Mouse (Mus musculus) heart, adult 2 months (tissue): Measurements from ENCODE around the gene Btf3. TPM values are rescaled to one million over a fixed set of nuclear protein-coding genes. Genes with fewer than 3 reads are reported as not detected.

ENCODE experiments used
- DNase-seq, 2 experiments: peaks; one replicate each; pipeline ENCODE4 v3.0.0; 2021
- H3K27ac ChIP-seq: fragments of 200-600 bp; 2 replicates; pipeline ENCODE4 v1.8.1; 2022
- H3K27me3 ChIP-seq: fragments of 200-500 bp; 2 replicates; pipeline ENCODE4 v1.6.1; 2012; ENCODE audit warnings: mild to moderate bottlenecking, low read length, inconsistent platforms, mixed read lengths; ENCODE audit not compliant: control insufficient read depth, insufficient read depth
- H3K36me3 ChIP-seq: fragments of 200-500 bp; 2 replicates; pipeline ENCODE4 v1.6.1; 2012; ENCODE audit warnings: low read length, inconsistent platforms; ENCODE audit not compliant: control insufficient read depth, insufficient read depth
- H3K4me1 ChIP-seq: fragments of 200-500 bp; 2 replicates; pipeline ENCODE4 v1.6.1; 2011; ENCODE audit warnings: low read length; ENCODE audit not compliant: control insufficient read depth, insufficient read depth
- H3K4me3 ChIP-seq: fragments of 200-600 bp; 2 replicates; pipeline ENCODE4 v1.8.1; 2022
- H3K79me2 ChIP-seq: fragments of 200-500 bp; replicated peaks from 2 replicates; pipeline ENCODE4 v1.6.1; 2012; ENCODE audit warnings: mild to moderate bottlenecking, inconsistent platforms, low read length, moderate library complexity, mixed read lengths; ENCODE audit not compliant: control insufficient read depth, insufficient read depth
- H3K9ac ChIP-seq: fragments of 200-500 bp; 2 replicates; pipeline ENCODE4 v1.6.1; 2012; ENCODE audit warnings: low read depth, mild to moderate bottlenecking, control low read depth, inconsistent platforms, low read length, mixed read lengths
- CTCF ChIP-seq: fragments of 200-600 bp; IDR thresholded peaks from 2 replicates; pipeline ENCODE4 v1.8.1; 2022; ENCODE audit warnings: antibody characterized with exemption, mild to moderate bottlenecking, moderate library complexity
- EP300 ChIP-seq: fragments of 200-500 bp; IDR thresholded peaks from 2 replicates; pipeline ENCODE4 v1.6.1; 2011; ENCODE audit warnings: low read depth, low read length, control low read depth; ENCODE audit not compliant: insufficient read depth
- POLR2A ChIP-seq: fragments of 200-500 bp; IDR thresholded peaks from 2 replicates; pipeline ENCODE4 v1.6.1; 2011; ENCODE audit warnings: mild to moderate bottlenecking, low read depth, low read length, control low read depth; ENCODE audit not compliant: insufficient read depth
- WGBS: fragments of 180-500 bp; shearing (Covaris S2); methylation state at CpG from one replicate; pipeline ENCODE4 v1.1.7; 2018; 5-methylcytosine and 5-hydroxymethylcytosine counted together
- intact Hi-C: fragments of 180-260 bp; cut with DNase I; formaldehyde crosslinking; loops from one replicate; pipeline ENCODE4 v1.15.1; 2025
- polyA plus RNA-seq: library from polyadenylated mRNA; depleted of rRNA; stranded (reverse); fragments of >200 nt; gene quantifications from 2 replicates; pipeline ENCODE4 v1.2.3, GENCODE M21; 2012
- total RNA-seq, 2 experiments: library from RNA; stranded (reverse); gene quantifications; 2 replicates each; pipeline ENCODE4 v1.2.3; 2021

Btf3 gene
- total and polyA plus RNA-seq, 3 experiments, result 88.2 to 218 (median 193) TPM

DNA sequence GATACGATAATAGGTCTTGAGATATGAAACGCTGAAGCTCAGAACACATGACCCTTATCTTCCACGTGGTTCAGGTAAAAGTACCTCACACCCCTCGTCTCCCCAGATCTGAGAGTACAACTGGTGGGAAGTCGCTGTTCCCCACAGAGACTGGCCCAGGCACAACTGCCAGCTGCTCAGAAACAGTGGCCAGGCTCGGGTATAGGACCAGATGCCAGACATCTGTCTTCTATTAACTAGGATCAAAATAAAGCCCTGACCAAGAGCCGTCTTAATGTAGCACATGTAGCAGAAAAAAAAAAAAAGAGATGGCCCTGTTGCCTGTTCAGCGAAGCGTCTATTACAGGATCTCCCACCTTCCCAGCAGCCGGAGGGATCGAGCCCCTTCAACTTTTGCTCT is 8.2 kb upstream of the Btf3 start:
- intact Hi-C loops, result no loop called here
- Histone ChIP-seq H3K27ac (no peak overlapping the region), H3K9ac (no peak overlapping the region), H3K36me3 (no peaks in the 10 kb centered on the region), H3K4me3 (no peak overlapping the region), H3K79me2 (no peaks in the 10 kb centered on the region), H3K27me3 (no peaks in the 10 kb centered on the region), H3K4me1 (no peaks in the 10 kb centered on the region)
- TF ChIP-seq CTCF (no peak), POLR2A (no peak), EP300 (no peak)
- DNase-seq, result no peak
- WGBS, result 81% methylated on average over 11 of the region's 11 CpGs

DNA sequence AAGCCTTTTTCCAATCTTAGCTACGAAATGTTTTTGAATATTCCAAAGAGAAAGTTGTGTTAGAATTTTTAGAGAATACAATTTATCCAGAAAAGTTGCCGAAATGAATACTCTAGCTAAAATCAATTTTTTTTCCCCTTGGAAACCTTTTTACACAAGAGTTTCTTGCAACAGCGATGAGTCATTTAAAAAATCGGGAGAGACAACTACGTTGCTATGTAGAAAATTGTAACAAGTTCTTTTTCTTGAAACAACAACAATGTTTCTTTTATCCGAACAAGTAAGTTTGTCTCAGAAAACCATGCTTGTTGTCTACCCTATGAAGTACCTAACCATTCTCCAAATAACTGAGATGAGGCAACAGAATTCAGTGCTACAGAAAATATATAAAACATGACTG is 1.1 kb upstream of the Btf3 start:
- 86% methylated on average over 6 of the region's 6 CpGs for WGBS
- intact Hi-C loops, result loop anchor here (5.0 kb wide), 1 partner anchor 56 kb away; the partner anchor contains the start of genes Ankra2 and Utp15
- Histone ChIP-seq H3K4me1 (peaks cover 1% of the 10 kb centered on the region), H3K4me3 (no peak overlapping the region), H3K27ac (no peak overlapping the region), H3K79me2 (peaks cover 5% of the 10 kb centered on the region; the same call in 1 of the 2 replicates), H3K9ac (no peak overlapping the region), H3K27me3 (no peaks in the 10 kb centered on the region), H3K36me3 (peaks cover 17% of the 10 kb centered on the region)
- TF ChIP-seq EP300, result no peak
- no peak for DNase-seq

DNA sequence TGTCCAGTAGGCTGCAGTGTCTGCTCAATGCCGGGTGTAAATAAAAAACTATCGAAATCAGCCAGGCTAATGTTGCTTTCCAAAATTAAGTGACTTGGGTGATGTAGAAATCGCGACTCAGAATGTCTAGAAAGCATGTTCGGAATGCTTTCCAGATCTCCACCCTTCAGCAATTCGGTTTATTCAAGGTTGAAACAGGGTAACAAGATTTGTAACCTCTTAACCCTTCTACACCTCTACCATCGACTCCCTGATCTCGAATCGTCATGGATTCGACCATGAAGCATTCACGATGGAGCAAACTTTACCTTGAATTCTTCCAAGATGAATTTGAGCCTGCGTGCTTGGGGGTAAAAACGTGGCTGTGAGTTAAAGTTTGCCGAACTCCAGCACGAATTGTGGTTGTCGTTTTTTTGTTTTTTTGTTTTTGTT is 456 bp upstream of the Btf3 start:
- Histone ChIP-seq H3K27me3 (no peaks in the 10 kb centered on the region), H3K36me3 (peaks cover 20% of the 10 kb centered on the region), H3K4me1 (peaks cover 1% of the 10 kb centered on the region), H3K79me2 (peaks cover 5% of the 10 kb centered on the region; the same call in 1 of the 2 replicates), H3K4me3 (peak overlapping the region; percentile 87), H3K9ac (peak overlapping the region; percentile 84), H3K27ac (peak overlapping the region; percentile 89)
- TF ChIP-seq CTCF (no peak), POLR2A (no peak)
- WGBS, result 2% methylated on average over 16 of the region's 16 CpGs
- no peak for DNase-seq
- intact Hi-C loops, result loop anchor here (5.0 kb wide), 1 partner anchor 55 kb away; the partner anchor contains the start of genes Ankra2 and Utp15

DNA sequence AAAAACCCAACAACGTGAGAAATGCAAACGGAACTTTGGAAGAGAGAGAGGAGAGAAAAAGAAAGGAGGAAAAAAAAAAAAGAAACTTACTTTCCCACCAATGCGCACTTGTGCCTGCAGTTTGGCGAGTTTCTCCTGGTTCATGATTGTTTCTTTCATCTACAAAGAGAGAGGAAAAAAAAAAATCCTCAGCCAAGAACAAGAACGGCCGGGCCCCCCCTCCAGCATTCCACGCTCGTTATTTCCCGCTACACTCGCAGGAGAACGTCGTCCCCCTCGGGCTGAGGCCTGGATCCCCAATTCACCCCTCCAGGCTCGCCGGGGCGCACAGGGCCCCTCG is 696 bp downstream of the Btf3 start:
- H3K36me3 ChIP-seq, result peaks cover 29% of the 10 kb centered on the region
- peaks cover 1% of the 10 kb centered on the region for H3K4me1 ChIP-seq
- no peak for DNase-seq
- H3K9ac ChIP-seq, result peak overlapping the region; percentile 84
- peaks cover 5% of the 10 kb centered on the region; the same call in 1 of the 2 replicates for H3K79me2 ChIP-seq
- TF ChIP-seq CTCF (no peak), EP300 (no peak), POLR2A (no peak)
- H3K4me3 ChIP-seq, result peak overlapping the region; percentile 87
- H3K27ac ChIP-seq, result peak overlapping the region; percentile 89
- intact Hi-C loops, result loop anchor here (5.0 kb wide), 1 partner anchor 54 kb away; the partner anchor contains the start of genes Ankra2 and Utp15
- WGBS, result under 1% methylated on average over 17 of the region's 17 CpGs
- H3K27me3 ChIP-seq, result no peaks in the 10 kb centered on the region

DNA sequence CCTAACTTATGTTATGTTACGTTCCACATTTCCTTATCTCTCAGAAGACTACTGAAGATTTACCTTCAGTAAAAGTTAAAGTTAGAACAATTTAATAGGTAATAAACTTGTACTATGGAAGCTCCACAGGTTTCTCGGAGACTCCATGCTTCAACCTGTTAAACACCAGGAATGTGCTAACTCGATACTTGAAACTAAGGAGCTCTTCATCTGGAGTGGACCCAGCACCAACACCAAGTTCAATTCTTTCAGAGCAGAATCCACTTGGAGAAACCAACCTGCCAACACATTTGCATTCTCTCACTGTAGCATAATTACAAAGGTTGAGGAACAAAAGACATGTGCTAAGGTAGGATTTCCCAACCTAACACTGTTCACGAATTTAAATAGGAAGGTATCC is 1.7 kb downstream of the Btf3 start:
- peaks cover 5% of the 10 kb centered on the region; the same call in 1 of the 2 replicates for H3K79me2 ChIP-seq
- peak overlapping the region; percentile 9; the same call in 1 of the 2 replicates for H3K4me3 ChIP-seq
- H3K36me3 ChIP-seq, result peaks cover 37% of the 10 kb centered on the region
- TF ChIP-seq POLR2A (no peak), EP300 (no peak), CTCF (no peak)
- WGBS, result 41% methylated on average over 4 of the region's 4 CpGs
- intact Hi-C loops, result loop anchor here (5.0 kb wide), 1 partner anchor 53 kb away; the partner anchor contains the start of genes Ankra2 and Utp15
- no peak for DNase-seq
- H3K9ac ChIP-seq, result no peak overlapping the region
- peaks cover 1% of the 10 kb centered on the region for H3K4me1 ChIP-seq
- no peak overlapping the region for H3K27ac ChIP-seq
- no peaks in the 10 kb centered on the region for H3K27me3 ChIP-seq

DNA sequence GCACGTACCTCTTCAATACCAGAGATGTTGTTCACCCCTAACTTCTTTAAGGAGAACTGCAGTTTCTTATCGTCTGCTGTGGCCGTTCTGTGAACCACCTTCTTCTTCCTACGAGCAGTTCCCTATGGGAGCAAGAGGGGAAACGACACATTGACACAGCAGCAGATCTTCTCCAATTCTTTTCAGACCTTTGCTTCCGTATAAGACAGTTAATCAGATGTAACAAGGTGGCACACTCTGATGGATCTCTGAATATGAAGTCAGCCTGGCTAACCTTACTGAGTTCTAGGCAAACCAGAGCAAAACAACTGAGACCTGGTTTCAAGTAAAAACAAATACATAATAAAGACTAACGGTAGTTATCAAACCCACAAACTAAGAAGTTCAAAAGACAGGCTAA is 3.2 kb downstream of the Btf3 start:
- Histone ChIP-seq H3K36me3 (peaks cover 40% of the 10 kb centered on the region), H3K79me2 (peaks cover 5% of the 10 kb centered on the region; the same call in 1 of the 2 replicates), H3K27me3 (no peaks in the 10 kb centered on the region), H3K4me1 (peaks cover 1% of the 10 kb centered on the region), H3K4me3 (no peak overlapping the region), H3K9ac (no peak overlapping the region), H3K27ac (no peak overlapping the region)
- DNase-seq, result no peak
- intact Hi-C loops, result no loop called here
- 50% methylated on average over 7 of the region's 7 CpGs for WGBS
- no peak for TF ChIP-seq CTCF
- TF ChIP-seq POLR2A, result no peak
- no peak for TF ChIP-seq EP300
